Mouse (Mus musculus) common myeloid progenitor, adult 5-6 weeks (primary cell): Measurements from ENCODE around the gene Polr3b. TPM values are rescaled to one million over a fixed set of nuclear protein-coding genes. Genes with fewer than 3 reads are reported as not detected.

Source experiments
- ATAC-seq: replicated peaks from 2 replicates; pipeline ENCODE4 v1.8.0; 2016; ENCODE audit warnings: low read depth, mild to moderate bottlenecking, moderate TSS enrichment, inconsistent platforms; ENCODE audit not compliant: poor library complexity, severe bottlenecking
- total RNA-seq: library from RNA; stranded (forward); fragments of 200-1000, 187-1606 nt; gene quantifications from 2 replicates; pipeline ENCODE4 v1.2.3, GENCODE M21; 2017

The Polr3b gene
- total RNA-seq, 1 experiment from 2014 or later, result 45.5 TPM

DNA sequence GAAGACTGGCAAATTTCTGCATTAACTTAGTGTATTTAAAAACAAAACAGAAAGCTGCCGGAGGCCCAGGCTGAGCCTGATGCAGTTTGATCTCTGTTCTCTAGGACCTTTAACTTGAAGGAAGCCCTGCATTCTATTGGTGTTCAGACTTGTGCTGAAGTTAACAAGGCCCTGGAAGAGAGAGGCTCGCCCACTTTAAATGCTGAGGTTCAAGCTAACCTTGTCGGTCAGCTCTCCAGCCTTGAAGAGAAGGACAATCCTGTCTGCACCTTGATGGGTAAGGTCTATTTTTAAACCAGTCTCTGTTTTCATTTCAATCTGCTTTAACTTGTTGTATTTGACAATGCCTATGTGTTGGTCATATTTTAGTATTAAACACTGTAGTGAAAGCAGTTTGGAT lies 13.7 kb upstream of the Polr3b start:
- ATAC-seq, result no peak

- no peak for ATAC-seq
These were observed 11.8 kb upstream of the Polr3b start for GRCm38 (mm10) chr10:84610324-84610723.

- no peak for ATAC-seq
These were observed 11.3 kb upstream of the Polr3b start for GRCm38 (mm10) chr10:84610783-84611182.

DNA sequence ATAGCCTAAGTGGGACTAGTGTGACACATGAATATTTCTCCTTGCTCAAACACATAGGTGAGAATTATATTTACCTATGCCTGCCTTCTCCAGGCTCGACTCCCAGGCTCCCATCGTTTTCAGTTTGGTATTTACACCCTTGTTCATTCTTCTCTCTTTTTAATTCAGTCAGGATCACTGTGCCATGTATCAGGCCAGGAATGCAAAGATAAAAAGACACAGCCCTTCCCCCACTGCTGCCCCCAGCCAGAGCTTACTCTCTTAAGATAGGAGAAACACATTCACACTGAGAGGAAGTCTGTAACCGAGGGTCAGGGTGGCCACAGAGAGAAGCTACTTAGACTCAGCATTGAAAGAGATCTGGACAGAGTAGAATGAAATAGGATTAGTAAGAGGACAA lies 10.4 kb upstream of the Polr3b start:
- ATAC-seq, result no peak

- ATAC-seq, result no peak
These were observed 9.8 kb upstream of the Polr3b start for GRCm38 (mm10) chr10:84612281-84612680.

GRCm38 (mm10) chr10:84613366-84613765 lies 8.7 kb upstream of the Polr3b start:
- no peak for ATAC-seq

DNA sequence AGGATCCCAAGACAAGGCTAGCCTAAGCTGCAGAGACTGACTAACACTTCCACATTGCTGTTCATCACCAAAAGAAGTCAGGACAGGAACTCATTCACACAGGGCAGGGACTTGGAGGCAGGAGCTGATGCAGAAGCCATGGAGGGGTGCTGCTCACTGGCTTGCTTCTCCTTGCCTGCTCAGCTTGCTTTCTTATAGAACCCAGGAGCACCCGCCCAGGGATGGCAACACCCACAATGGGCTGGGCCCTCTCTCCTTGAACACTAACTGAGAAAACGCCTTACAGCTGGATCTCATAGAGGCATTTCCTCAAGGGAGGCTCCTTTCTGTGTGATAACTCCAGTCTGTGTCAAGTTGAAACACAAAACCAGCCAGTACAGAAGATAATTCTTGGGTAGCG lies 7.0 kb upstream of the Polr3b start:
- no peak for ATAC-seq

DNA sequence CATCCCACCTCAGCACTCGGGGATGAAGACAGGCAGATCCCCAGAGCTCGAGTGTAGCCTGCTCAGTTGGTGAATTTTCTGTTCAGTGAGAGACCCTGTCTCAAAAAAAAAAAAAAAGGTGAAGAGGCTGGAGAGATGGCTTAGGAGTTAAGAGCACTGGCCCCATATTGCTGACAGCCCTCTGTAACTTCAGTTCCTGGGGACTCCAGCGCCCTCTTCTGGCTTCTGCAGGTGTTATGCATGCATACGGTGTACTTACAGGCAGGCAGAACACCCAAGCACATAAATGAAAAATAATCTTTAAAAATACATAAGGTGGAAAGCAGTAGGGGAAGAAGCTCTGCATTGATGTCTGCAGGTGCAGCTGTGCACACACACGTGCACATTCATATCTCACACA lies 9.1 kb downstream of the Polr3b start:
- peak; percentile 60; the same call in 1 of the 2 replicates for ATAC-seq

DNA sequence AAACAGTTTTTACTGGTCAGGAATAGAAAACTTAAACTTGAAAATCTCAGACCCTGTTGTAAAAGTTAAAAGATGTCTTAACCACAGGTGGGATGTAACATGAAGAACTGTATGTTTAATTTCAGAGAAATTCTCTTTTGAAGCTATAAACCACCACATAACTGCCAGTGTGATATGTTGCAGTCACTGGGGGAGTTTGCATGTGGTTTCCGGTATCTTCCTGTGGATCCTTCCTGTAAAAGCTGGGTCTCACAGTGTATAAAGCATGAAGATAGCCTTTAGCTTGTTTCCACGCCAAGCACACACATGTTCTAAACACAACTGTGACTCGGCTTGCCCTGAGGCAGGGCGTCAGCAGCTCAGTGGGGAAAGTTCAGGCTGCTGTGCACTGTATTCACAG lies 9.9 kb downstream of the Polr3b start:
- no peak for ATAC-seq

DNA sequence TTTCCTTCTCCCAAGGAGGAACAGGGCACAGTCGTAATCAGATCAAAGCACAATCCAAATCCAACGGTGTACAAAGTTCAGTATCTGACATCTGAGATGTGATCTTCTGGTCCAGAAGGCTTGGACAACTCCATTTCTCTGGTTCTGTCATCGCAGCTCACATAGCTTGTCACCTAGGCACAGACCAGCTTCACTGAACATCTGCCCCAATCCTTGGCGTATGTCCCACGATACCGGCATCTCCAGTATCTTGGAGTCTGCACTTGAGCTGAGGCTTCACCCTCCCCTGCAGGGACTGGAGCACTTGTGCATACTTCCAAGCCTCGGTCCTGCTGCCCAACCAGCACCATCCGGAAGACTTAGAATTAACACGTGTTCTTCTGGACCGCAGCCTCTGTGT lies 14.6 kb downstream of the Polr3b start:
- no peak for ATAC-seq

GRCm38 (mm10) chr10:84638382-84638781 lies 16.3 kb downstream of the Polr3b start:
- ATAC-seq, result no peak

GRCm38 (mm10) chr10:84639525-84640287 lies 17.6 kb downstream of the Polr3b start:
- ATAC-seq, result peak; percentile 88

GRCm38 (mm10) chr10:84640861-84641260 lies 18.8 kb downstream of the Polr3b start:
- ATAC-seq, result no peak

DNA sequence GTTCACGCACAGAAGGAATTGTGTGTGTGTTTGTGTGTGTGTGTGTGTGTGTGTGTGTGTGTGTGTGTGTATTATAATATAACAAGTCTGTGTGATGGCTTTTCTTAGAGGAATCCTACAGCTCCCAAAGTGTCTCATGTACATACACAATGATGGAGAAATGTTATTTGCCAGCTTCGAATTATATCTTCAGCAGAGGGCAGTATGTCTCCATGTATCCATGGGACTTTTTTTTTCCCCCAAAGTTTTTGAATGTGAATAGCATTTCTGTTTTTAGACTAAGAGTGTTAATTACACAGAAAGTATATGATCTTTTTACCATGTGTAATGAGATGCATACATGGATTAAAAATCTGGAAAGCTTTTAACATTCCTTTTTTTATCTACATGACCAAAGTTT lies 19.5 kb downstream of the Polr3b start:
- ATAC-seq, result no peak

GRCm38 (mm10) chr10:84645940-84646339 lies 23.8 kb downstream of the Polr3b start:
- ATAC-seq, result no peak

DNA sequence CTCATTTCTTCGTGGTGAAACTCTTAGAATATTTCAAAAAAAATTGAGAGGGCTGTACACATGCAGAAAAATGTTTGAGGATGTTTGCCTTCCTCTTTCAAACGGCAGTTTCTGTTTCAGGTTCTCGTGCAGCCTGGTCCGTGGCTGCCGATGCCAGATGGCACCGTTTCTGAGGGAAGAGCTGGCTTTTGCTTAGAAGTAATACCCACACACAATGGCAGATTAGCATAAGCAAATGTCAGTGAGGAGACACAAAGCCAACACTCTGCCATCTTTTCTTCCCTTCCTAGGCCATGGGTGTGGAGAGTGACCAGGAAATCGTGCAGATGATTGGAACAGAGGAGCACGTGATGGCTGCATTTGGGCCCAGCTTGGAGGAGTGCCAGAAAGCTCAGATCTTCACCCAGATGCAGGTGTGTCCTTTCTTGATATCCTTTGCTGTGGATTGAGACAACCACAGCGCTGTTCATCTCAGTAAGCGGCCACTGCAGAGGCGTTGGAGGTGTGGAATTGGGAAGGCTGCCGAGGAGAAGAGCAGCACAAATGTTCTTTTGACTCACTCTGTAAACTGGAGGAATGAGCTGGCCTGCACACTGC lies 24.5 kb downstream of the Polr3b start:
- ATAC-seq, result peak; percentile 53

GRCm38 (mm10) chr10:84647264-84647663 lies 25.2 kb downstream of the Polr3b start:
- peak; percentile 21 for ATAC-seq

GRCm38 (mm10) chr10:84648911-84649310 lies 26.8 kb downstream of the Polr3b start:
- ATAC-seq, result no peak

GRCm38 (mm10) chr10:84654029-84654428 lies 31.9 kb downstream of the Polr3b start:
- no peak for ATAC-seq

DNA sequence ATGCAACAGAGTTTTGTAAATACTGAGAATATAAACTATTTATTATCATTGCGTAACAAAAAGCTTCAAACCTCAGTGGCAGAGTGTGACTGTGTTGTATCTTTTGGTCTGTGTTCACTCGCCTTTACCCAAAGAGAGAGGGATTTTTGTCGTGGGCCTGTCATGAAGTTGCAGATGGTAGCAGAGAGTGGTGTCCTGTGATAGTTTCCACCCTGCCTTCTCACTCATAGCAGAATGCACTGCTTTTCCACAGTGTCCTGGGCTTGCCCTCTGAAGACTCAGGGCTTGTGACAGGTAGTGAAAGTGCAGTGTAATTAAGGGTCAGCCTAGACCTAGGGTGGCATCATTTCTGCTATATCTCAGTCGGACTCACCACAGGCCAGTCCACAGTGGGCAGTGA lies 32.6 kb downstream of the Polr3b start:
- ATAC-seq, result no peak

- no peak for ATAC-seq
These were observed 34.5 kb downstream of the Polr3b start for GRCm38 (mm10) chr10:84656618-84657017.
